Mouse (Mus musculus) liver, postnatal 0 days (tissue): ENCODE measurements around the gene Hivep2. TPM values are rescaled to one million over a fixed set of nuclear protein-coding genes. Genes with fewer than 3 reads are reported as not detected.

Experiments used
- ATAC-seq: fragments of 200-750 bp; cut with Nextera tagmentation; 2 replicates; pipeline ENCODE4 v1.8.0; 2017; ENCODE audit warnings: mild to moderate bottlenecking, moderate library complexity
- DNase-seq: peaks from one replicate; pipeline ENCODE4 v3.0.0-alpha.2; 2016
- H3K27ac ChIP-seq: fragments of 300-500 bp; sonication (generic); 2 replicates; pipeline ENCODE4 v1.5.1; 2014; ENCODE audit warnings: antibody characterized with exemption, moderate library complexity, mild to moderate bottlenecking, low read depth
- H3K27me3 ChIP-seq: fragments of 300-500 bp; sonication (generic); 2 replicates; pipeline ENCODE4 v1.6.1; 2014; ENCODE audit warnings: low read length, control low read depth, mixed read lengths; ENCODE audit not compliant: insufficient read depth
- H3K36me3 ChIP-seq: fragments of 300-500 bp; sonication (generic); replicated peaks from 2 replicates; pipeline ENCODE4 v1.6.1; 2014; ENCODE audit warnings: mild to moderate bottlenecking, control low read depth, low read length, moderate library complexity, mixed read lengths; ENCODE audit not compliant: insufficient read depth
- H3K4me1 ChIP-seq: fragments of 300-500 bp; sonication (generic); 2 replicates; pipeline ENCODE4 v1.6.1; 2014; ENCODE audit warnings: antibody characterized with exemption, mild to moderate bottlenecking, control low read depth; ENCODE audit not compliant: insufficient read depth
- H3K4me2 ChIP-seq: fragments of 300-500 bp; sonication (generic); 2 replicates; pipeline ENCODE4 v1.6.1; 2014; ENCODE audit warnings: low read depth, mild to moderate bottlenecking, low read length, moderate library complexity, mixed read lengths
- H3K4me3 ChIP-seq: fragments of 300-500 bp; sonication (generic); 2 replicates; pipeline ENCODE4 v1.5.1; 2014; ENCODE audit warnings: low read depth, low read length
- H3K9ac ChIP-seq: fragments of 300-500 bp; sonication (generic); replicated peaks from 2 replicates; pipeline ENCODE4 v1.6.1; 2014; ENCODE audit warnings: mild to moderate bottlenecking, moderate library complexity
- H3K9me3 ChIP-seq: fragments of 300-500 bp; sonication (generic); 2 replicates; pipeline ENCODE4 v1.6.1; 2016; ENCODE audit warnings: mild to moderate bottlenecking, control low read depth, low read length, mixed read lengths
- CTCF ChIP-seq: sonication (generic); IDR thresholded peaks from 2 replicates; pipeline ENCODE4 v1.5.1; 2016; ENCODE audit warnings: antibody characterized with exemption, low read depth
- EP300 ChIP-seq: IDR thresholded peaks from 2 replicates; pipeline ENCODE4 v1.6.1; 2016; ENCODE audit warnings: antibody characterized with exemption, low read depth, mild to moderate bottlenecking
- WGBS: fragments of 180-500 bp; shearing (Covaris S2); extraction: QIAGEN DNeasy Blood & Tissue Kit; methylation state at CpG from one replicate; pipeline ENCODE4 v1.1.7; 2014; ENCODE audit not compliant: insufficient replicate concordance; 5-methylcytosine and 5-hydroxymethylcytosine counted together
- polyA plus RNA-seq: library from polyadenylated mRNA; unstranded; fragments of >200 nt; fragmentation: Nextera tagmentation; extraction: Ambion mirVana; gene quantifications from 2 replicates; pipeline ENCODE4 v1.2.1, GENCODE M21; 2015

Gene Hivep2
- polyA plus RNA-seq, 1 experiment from 2014 or later = 0.82 TPM

DNA sequence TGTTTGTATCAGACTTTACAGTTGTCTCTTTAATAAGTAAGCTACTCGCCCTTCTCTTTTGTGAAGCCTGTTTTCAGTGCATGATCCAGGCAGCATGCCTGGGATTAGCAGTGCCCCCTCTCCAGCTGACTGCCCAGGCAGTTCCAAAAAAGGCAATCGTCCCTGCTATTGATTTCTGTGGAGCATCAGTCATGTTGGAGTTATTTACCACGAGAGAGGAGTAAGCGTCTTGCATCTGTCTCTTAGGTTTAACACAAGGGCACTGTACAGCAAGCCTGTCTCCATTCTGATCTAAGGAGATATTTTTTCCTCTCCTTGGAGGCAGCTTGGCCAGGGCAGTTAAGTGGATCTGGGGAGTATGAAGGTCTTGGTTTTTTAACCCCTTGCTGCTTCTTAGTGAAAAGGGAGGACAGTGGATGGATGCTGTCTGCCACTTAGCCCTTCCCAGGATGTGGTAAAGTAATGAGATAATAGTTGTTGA lies 80.3 kb downstream of the Hivep2 start:
- Histone ChIP-seq H3K4me1 (peaks cover 7% of the 10 kb centered on the region; the same call in 1 of the 2 replicates), H3K9me3 (no peaks in the 10 kb centered on the region), H3K36me3 (no peaks in the 10 kb centered on the region), H3K4me3 (no peak overlapping the region), H3K27me3 (no peaks in the 10 kb centered on the region), H3K4me2 (no peak overlapping the region), H3K9ac (no peak overlapping the region), H3K27ac (0 out of 2 replicates have a peak overlapping the region, but pooled peaks have one; percentile 44)
- 30% methylated on average over 4 of the region's 4 CpGs for WGBS
- ATAC-seq (no peak), DNase-seq (no peak)
- TF ChIP-seq CTCF (no peak), EP300 (no peak)

DNA sequence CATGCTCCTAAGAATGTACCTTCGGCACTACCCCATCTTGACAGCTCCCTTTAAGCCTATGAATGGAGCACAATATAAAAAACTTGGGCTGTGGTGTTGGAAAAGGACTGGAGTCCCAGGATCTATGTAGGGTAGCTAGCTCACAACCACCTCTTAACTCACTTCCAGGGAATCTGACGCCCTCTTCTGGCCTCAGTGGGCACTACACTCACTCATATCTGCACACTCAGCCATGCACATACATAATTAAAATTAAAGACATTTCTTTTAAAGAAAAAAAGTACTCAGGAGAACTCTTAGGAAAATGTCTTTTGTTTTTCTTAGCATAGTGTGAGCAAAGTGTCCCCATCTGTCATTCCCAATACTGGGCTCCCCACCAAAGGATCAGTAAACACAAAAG lies 81.1 kb downstream of the Hivep2 start:
- Histone ChIP-seq H3K27me3 (no peaks in the 10 kb centered on the region), H3K4me2 (no peak overlapping the region), H3K9ac (no peak overlapping the region), H3K27ac (no peak overlapping the region), H3K4me1 (peaks cover 7% of the 10 kb centered on the region; the same call in 1 of the 2 replicates), H3K36me3 (no peaks in the 10 kb centered on the region), H3K4me3 (no peak overlapping the region), H3K9me3 (no peaks in the 10 kb centered on the region)
- WGBS = 54% methylated on average over 2 of the region's 2 CpGs
- ATAC-seq (no peak), DNase-seq (peak; percentile 44)
- TF ChIP-seq CTCF (peak; percentile 60), EP300 (no peak)

DNA sequence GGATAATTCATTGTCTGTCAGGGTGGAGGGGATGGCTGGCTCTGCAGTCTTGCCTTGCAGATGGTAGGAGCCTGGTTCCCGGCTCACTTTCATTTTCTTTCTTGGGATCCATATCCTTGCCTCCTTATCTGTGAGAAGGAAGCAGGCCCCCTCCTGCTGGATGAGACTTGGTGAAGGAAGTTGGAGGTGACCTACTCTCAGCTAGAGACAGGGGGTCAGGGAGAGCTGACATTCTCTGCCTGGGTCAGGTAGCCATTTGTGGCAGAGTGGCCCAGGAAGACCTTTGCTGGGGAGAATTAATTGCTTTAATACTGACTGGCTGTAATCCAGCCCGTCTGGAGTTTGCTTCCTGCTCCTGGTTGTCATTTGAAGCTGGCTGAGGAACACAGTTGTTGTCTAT lies 81.8 kb downstream of the Hivep2 start:
- Histone ChIP-seq H3K36me3 (no peaks in the 10 kb centered on the region), H3K9me3 (no peaks in the 10 kb centered on the region), H3K4me2 (no peak overlapping the region), H3K27ac (0 out of 2 replicates have a peak overlapping the region, but pooled peaks have one; percentile 35), H3K4me1 (peaks cover 7% of the 10 kb centered on the region; the same call in 1 of the 2 replicates), H3K9ac (no peak overlapping the region), H3K27me3 (no peaks in the 10 kb centered on the region), H3K4me3 (no peak overlapping the region)
- ATAC-seq (peak; percentile 23), DNase-seq (no peak)
- 61% methylated on average over 2 of the region's 2 CpGs for WGBS
- no peak for TF ChIP-seq EP300
- no peak for TF ChIP-seq CTCF

DNA sequence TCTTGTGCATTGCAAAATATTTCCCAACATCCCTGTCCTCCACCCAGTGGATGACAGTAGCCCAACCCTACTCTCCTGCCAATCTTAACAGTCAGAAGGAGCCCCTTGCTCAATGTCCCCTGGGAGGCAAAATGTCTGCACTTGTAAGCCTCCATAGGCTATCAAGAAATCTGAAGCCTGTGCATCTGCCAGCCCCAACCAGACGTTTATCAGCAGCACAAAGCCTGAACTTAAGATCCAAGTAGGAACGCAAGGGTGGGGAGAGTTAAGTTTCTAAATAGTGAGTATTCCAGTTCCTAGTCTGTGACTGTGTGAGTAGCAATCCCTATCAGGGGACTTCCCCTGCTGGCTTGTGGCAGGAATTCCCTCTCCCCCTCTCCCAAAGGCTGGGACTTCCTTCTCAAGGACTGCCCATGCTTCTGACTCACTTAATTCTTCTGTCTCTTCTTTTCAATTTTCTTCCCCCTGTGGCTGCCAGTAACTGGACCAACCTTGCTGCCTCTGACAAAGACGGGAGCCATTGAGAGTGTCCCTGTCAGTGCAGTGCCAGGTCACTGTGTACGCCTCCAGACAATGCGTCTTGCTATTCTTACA lies 82.5 kb downstream of the Hivep2 start:
- peaks cover 7% of the 10 kb centered on the region; the same call in 1 of the 2 replicates for H3K4me1 ChIP-seq
- TF ChIP-seq CTCF (no peak), EP300 (no peak)

DNA sequence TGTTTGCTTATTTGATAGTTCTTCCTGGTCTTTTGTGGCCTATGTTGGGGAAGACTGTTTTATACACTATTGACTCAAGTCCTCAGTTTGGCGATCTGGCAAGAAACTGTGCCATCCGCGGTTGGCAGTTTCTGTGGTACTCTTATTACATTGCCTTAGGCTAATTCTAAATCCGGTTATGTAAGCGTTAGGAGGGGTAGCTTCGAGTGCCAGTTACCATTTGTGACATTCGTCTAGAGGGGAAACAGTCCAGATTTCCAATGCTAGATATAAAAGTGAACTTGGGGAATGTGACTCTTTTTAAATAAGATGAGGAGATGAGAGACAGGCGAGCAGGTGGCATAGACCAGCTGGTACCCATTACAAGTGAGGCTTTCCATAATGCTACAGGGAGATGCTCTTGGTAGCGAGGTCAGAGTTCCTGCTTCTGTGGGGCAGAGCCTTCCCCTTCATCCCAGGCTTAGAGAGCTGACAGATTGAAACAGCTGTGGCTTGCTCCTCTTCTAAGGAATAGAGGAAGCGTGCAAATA lies 83.1 kb downstream of the Hivep2 start:
- DNase-seq = no peak
- WGBS = 77% methylated on average over 10 of the region's 10 CpGs

More for the DNA sequence above, 82.5 kb downstream of the Hivep2 start:
- no peaks in the 10 kb centered on the region for H3K36me3 ChIP-seq
- H3K27me3 ChIP-seq = no peaks in the 10 kb centered on the region
- no peak overlapping the region for H3K9ac ChIP-seq
- H3K27ac ChIP-seq = peak overlapping the region; percentile 35; the same call in 1 of the 2 replicates
- no peaks in the 10 kb centered on the region for H3K9me3 ChIP-seq
- no peak overlapping the region for H3K4me3 ChIP-seq
- DNase-seq = no peak
- 52% methylated on average over 5 of the region's 5 CpGs for WGBS
- peak overlapping the region; percentile 19; the same call in 1 of the 2 replicates for H3K4me2 ChIP-seq
- ATAC-seq = no peak

DNA sequence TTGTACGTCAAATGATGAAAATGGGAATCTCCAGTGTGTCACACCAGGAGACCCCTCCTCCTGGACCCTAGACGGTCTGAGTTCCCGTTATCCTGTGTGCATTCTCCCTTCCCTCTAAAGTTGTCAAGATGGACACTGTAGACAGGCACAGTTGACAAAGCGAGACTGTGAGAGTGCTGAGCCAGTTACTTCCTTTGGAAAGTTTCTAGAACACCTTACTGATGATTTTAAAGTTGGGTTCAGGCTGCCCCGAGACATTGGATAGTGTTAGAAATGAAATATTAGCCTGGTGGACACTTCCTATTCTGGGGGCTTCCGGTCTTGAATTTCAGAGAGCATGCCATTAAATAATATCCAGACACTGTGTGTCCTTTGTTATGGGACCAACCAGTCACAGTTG lies 83.8 kb downstream of the Hivep2 start:
- H3K36me3 ChIP-seq = no peaks in the 10 kb centered on the region
- H3K9me3 ChIP-seq = no peaks in the 10 kb centered on the region
- no peaks in the 10 kb centered on the region for H3K27me3 ChIP-seq
- no peak overlapping the region for H3K4me2 ChIP-seq
- 79% methylated on average over 6 of the region's 6 CpGs for WGBS
- ATAC-seq (no peak), DNase-seq (no peak)
- no peak for TF ChIP-seq EP300
- TF ChIP-seq CTCF = no peak
- no peak overlapping the region for H3K27ac ChIP-seq
- no peak overlapping the region for H3K4me3 ChIP-seq
- no peak overlapping the region for H3K9ac ChIP-seq
- peaks cover 11% of the 10 kb centered on the region; the same call in 1 of the 2 replicates for H3K4me1 ChIP-seq

More for the DNA sequence above, 83.1 kb downstream of the Hivep2 start:
- H3K36me3 ChIP-seq = no peaks in the 10 kb centered on the region
- H3K27ac ChIP-seq = no peak overlapping the region
- ATAC-seq = no peak
- no peaks in the 10 kb centered on the region for H3K27me3 ChIP-seq
- TF ChIP-seq CTCF (no peak), EP300 (no peak)
- H3K4me1 ChIP-seq = peaks cover 7% of the 10 kb centered on the region; the same call in 1 of the 2 replicates
- no peak overlapping the region for H3K9ac ChIP-seq
- H3K4me3 ChIP-seq = no peak overlapping the region
- no peak overlapping the region for H3K4me2 ChIP-seq
- H3K9me3 ChIP-seq = no peaks in the 10 kb centered on the region
